Mouse (Mus musculus): ENCODE results near the gene Ifrd2.

The Ifrd2 gene

GRCm38 (mm10) chr9:107640257-107640772, 52.9 kb downstream of the Ifrd2 start:
- no peak for DNase-seq (ENCODE audit: low spot score)

- no peak for DNase-seq (ENCODE audit: low spot score)
Measured at GRCm38 (mm10) chr9:107641666-107642065, 54.2 kb downstream of the Ifrd2 start.
